Mouse (Mus musculus): ENCODE results near the gene Rpp14.

- TF ChIP-seq CTCF (IDR thresholded peaks at IDR 0.05) (no peak), POLR2A (IDR thresholded peaks at IDR 0.05; ENCODE audit: insufficient read depth, low read depth, low read length) (no peak), EP300 (IDR thresholded peaks at IDR 0.05; ENCODE audit: insufficient read depth, low read depth, low read length) (no peak)
Observed at GRCm38 (mm10) chr14:8134234-8134633, 54.1 kb downstream of the Rpp14 start.
